Mouse (Mus musculus) liver, embryonic 15.5 days (tissue): ENCODE results near the gene Ccnj. TPM values are rescaled to one million over a fixed set of nuclear protein-coding genes. Genes with fewer than 3 reads are reported as not detected.

Experiments
- ATAC-seq: fragments of 200-750 bp; cut with Nextera tagmentation; 2 replicates; pipeline ENCODE4 v1.8.0; 2017; ENCODE audit warnings: moderate number of reproducible peaks, mild to moderate bottlenecking, moderate library complexity; ENCODE audit not compliant: insufficient read depth
- H3K27ac ChIP-seq: fragments of 300-500 bp; sonication (generic); replicated peaks from 2 replicates; pipeline ENCODE4 v1.5.1; 2015; ENCODE audit warnings: mild to moderate bottlenecking, inconsistent platforms
- H3K27me3 ChIP-seq: fragments of 300-500 bp; sonication (generic); 2 replicates; pipeline ENCODE4 v1.6.1; 2015; ENCODE audit warnings: mild to moderate bottlenecking, inconsistent platforms
- H3K36me3 ChIP-seq: fragments of 300-500 bp; sonication (generic); replicated peaks from 2 replicates; pipeline ENCODE4 v1.6.1; 2015; ENCODE audit warnings: moderate library complexity, mild to moderate bottlenecking, inconsistent platforms
- H3K4me1 ChIP-seq: fragments of 300-500 bp; sonication (generic); replicated peaks from 2 replicates; pipeline ENCODE4 v1.6.1; 2015; ENCODE audit warnings: inconsistent platforms
- H3K4me2 ChIP-seq: fragments of 300-500 bp; sonication (generic); 2 replicates; pipeline ENCODE4 v1.6.1; 2015; ENCODE audit warnings: moderate library complexity, mild to moderate bottlenecking, inconsistent platforms
- H3K4me3 ChIP-seq: fragments of 300-500 bp; sonication (generic); replicated peaks from 2 replicates; pipeline ENCODE4 v1.5.1; 2015; ENCODE audit warnings: mild to moderate bottlenecking, inconsistent platforms
- H3K9ac ChIP-seq: fragments of 300-500 bp; sonication (generic); 2 replicates; pipeline ENCODE4 v1.6.1; 2015; ENCODE audit warnings: moderate library complexity, mild to moderate bottlenecking, inconsistent platforms
- H3K9me3 ChIP-seq: fragments of 300-500 bp; sonication (generic); replicated peaks from 2 replicates; pipeline ENCODE4 v1.6.1; 2016; ENCODE audit warnings: inconsistent platforms
- WGBS: fragments of 180-500 bp; shearing (Covaris S2); methylation state at CpG from one replicate; pipeline ENCODE4 v1.1.7; 2015; ENCODE audit warnings: mixed read lengths; ENCODE audit not compliant: insufficient replicate concordance; 5-methylcytosine and 5-hydroxymethylcytosine counted together
- polyA plus RNA-seq: library from polyadenylated mRNA; unstranded; fragments of >200 nt; fragmentation: Nextera tagmentation; extraction: Ambion mirVana; gene quantifications from 2 replicates; pipeline ENCODE4 v1.2.1, GENCODE M21; 2015

Gene Ccnj
- polyA plus RNA-seq, 1 experiment from 2014 or later, result 3.4 TPM

GRCm38 (mm10) chr19:40818764-40819163 is 12.3 kb upstream of the Ccnj start:
- H3K27ac ChIP-seq, result peak overlapping the region; percentile 84
- H3K4me3 ChIP-seq, result no peak overlapping the region
- peak overlapping the region; percentile 51 for H3K4me2 ChIP-seq

GRCm38 (mm10) chr19:40821306-40821825 is 9.7 kb upstream of the Ccnj start:
- Histone ChIP-seq H3K4me2 (no peak overlapping the region), H3K9me3 (no peaks in the 10 kb centered on the region)

More at GRCm38 (mm10) chr19:40818764-40819163, 12.3 kb upstream of the Ccnj start:
- peak; percentile 44; the same call in 1 of the 2 replicates for ATAC-seq
- Histone ChIP-seq H3K27me3 (peaks cover 5% of the 10 kb centered on the region; the same call in 1 of the 2 replicates), H3K9ac (peak overlapping the region; percentile 10; the same call in 1 of the 2 replicates), H3K9me3 (no peaks in the 10 kb centered on the region), H3K36me3 (no peaks in the 10 kb centered on the region), H3K4me1 (peaks cover 43% of the 10 kb centered on the region)
- 8% methylated on average over 7 of the region's 7 CpGs for WGBS

GRCm38 (mm10) chr19:40825636-40826035 is 5.4 kb upstream of the Ccnj start:
- H3K4me2 ChIP-seq, result no peak overlapping the region
- no peak overlapping the region for H3K9ac ChIP-seq
- H3K4me3 ChIP-seq, result no peak overlapping the region
- WGBS, result 22% methylated on average over 5 of the region's 5 CpGs
- no peak for ATAC-seq
- no peaks in the 10 kb centered on the region for H3K9me3 ChIP-seq
- H3K36me3 ChIP-seq, result no peaks in the 10 kb centered on the region
- H3K4me1 ChIP-seq, result peaks cover 8% of the 10 kb centered on the region
- H3K27me3 ChIP-seq, result peaks cover 34% of the 10 kb centered on the region
- H3K27ac ChIP-seq, result no peak overlapping the region

More at GRCm38 (mm10) chr19:40821306-40821825, 9.7 kb upstream of the Ccnj start:
- Histone ChIP-seq H3K9ac (no peak overlapping the region), H3K27me3 (peaks cover 11% of the 10 kb centered on the region), H3K4me1 (peaks cover 29% of the 10 kb centered on the region), H3K36me3 (no peaks in the 10 kb centered on the region), H3K27ac (no peak overlapping the region), H3K4me3 (no peak overlapping the region)
- no peak for ATAC-seq
- WGBS, result 42% methylated on average over 4 of the region's 4 CpGs

GRCm38 (mm10) chr19:40826735-40827134 is 4.3 kb upstream of the Ccnj start:
- ATAC-seq, result no peak
- H3K4me2 ChIP-seq, result no peak overlapping the region
- no peaks in the 10 kb centered on the region for H3K9me3 ChIP-seq
- H3K4me1 ChIP-seq, result peaks cover 11% of the 10 kb centered on the region
- peaks cover 30% of the 10 kb centered on the region for H3K27me3 ChIP-seq
- H3K4me3 ChIP-seq, result no peak overlapping the region
- H3K36me3 ChIP-seq, result no peaks in the 10 kb centered on the region
- no peak overlapping the region for H3K27ac ChIP-seq
- 61% methylated on average over 7 of the region's 7 CpGs for WGBS
- no peak overlapping the region for H3K9ac ChIP-seq

- H3K27ac ChIP-seq, result no peak overlapping the region
- H3K4me2 ChIP-seq, result peak overlapping the region; percentile 95
- peak overlapping the region; percentile 92 for H3K4me3 ChIP-seq
- H3K9me3 ChIP-seq, result no peaks in the 10 kb centered on the region
- 0 out of 2 replicates have a peak, but pooled peaks cover 5% of the 10 kb centered on the region for H3K36me3 ChIP-seq
- H3K4me1 ChIP-seq, result peaks cover 42% of the 10 kb centered on the region
- no peak for ATAC-seq
- 37% methylated on average over 7 of the region's 7 CpGs for WGBS
- peak overlapping the region; percentile 90 for H3K9ac ChIP-seq
- peaks cover 23% of the 10 kb centered on the region for H3K27me3 ChIP-seq
Observed at GRCm38 (mm10) chr19:40830198-40830597, 881 bp upstream of the Ccnj start.

GRCm38 (mm10) chr19:40831416-40832201 is 530 bp downstream of the Ccnj start:
- Histone ChIP-seq H3K27ac (peak overlapping the region; percentile 79), H3K27me3 (peaks cover 20% of the 10 kb centered on the region), H3K36me3 (peaks cover 6% of the 10 kb centered on the region; the same call in 1 of the 2 replicates), H3K4me2 (peak overlapping the region; percentile 95), H3K4me3 (peak overlapping the region; percentile 92), H3K9ac (peak overlapping the region; percentile 90), H3K4me1 (peaks cover 44% of the 10 kb centered on the region), H3K9me3 (no peaks in the 10 kb centered on the region)
- under 1% methylated on average over 76 of the region's 76 CpGs for WGBS
- ATAC-seq, result peak; percentile 61

GRCm38 (mm10) chr19:40832361-40832760 is 1.3 kb downstream of the Ccnj start:
- Histone ChIP-seq H3K9ac (peak overlapping the region; percentile 90; the same call in 1 of the 2 replicates), H3K4me2 (peak overlapping the region; percentile 95), H3K9me3 (no peaks in the 10 kb centered on the region), H3K4me3 (peak overlapping the region; percentile 92), H3K27me3 (peaks cover 12% of the 10 kb centered on the region; the same call in 1 of the 2 replicates), H3K27ac (peak overlapping the region; percentile 79), H3K4me1 (peaks cover 44% of the 10 kb centered on the region), H3K36me3 (peaks cover 14% of the 10 kb centered on the region)
- ATAC-seq, result no peak
- 6% methylated on average over 5 of the region's 5 CpGs for WGBS

- Histone ChIP-seq H3K9ac (no peak overlapping the region), H3K27me3 (peaks cover 3% of the 10 kb centered on the region; the same call in 1 of the 2 replicates), H3K4me2 (no peak overlapping the region), H3K4me3 (no peak overlapping the region), H3K9me3 (no peaks in the 10 kb centered on the region), H3K4me1 (peaks cover 44% of the 10 kb centered on the region), H3K36me3 (peaks cover 33% of the 10 kb centered on the region), H3K27ac (no peak overlapping the region)
- 85% methylated on average over 6 of the region's 6 CpGs for WGBS
- no peak for ATAC-seq
Observed at GRCm38 (mm10) chr19:40834436-40834835, 3.4 kb downstream of the Ccnj start.

GRCm38 (mm10) chr19:40838205-40838604 is 7.1 kb downstream of the Ccnj start:
- peaks cover 42% of the 10 kb centered on the region for H3K36me3 ChIP-seq
- no peak overlapping the region for H3K27ac ChIP-seq
- ATAC-seq, result no peak
- no peaks in the 10 kb centered on the region for H3K27me3 ChIP-seq
- WGBS, result 67% methylated on average over 7 of the region's 7 CpGs
- no peaks in the 10 kb centered on the region for H3K9me3 ChIP-seq
- H3K4me1 ChIP-seq, result peaks cover 20% of the 10 kb centered on the region
- H3K4me2 ChIP-seq, result no peak overlapping the region
- no peak overlapping the region for H3K9ac ChIP-seq
- H3K4me3 ChIP-seq, result no peak overlapping the region

- no peak for ATAC-seq
- Histone ChIP-seq H3K27me3 (no peaks in the 10 kb centered on the region), H3K9me3 (no peaks in the 10 kb centered on the region), H3K4me1 (0 out of 2 replicates have a peak, but pooled peaks cover under 1% of the 10 kb centered on the region), H3K4me3 (no peak overlapping the region), H3K9ac (no peak overlapping the region), H3K36me3 (peaks cover 51% of the 10 kb centered on the region), H3K27ac (no peak overlapping the region), H3K4me2 (no peak overlapping the region)
- 43% methylated on average over 6 of the region's 6 CpGs for WGBS
Observed at GRCm38 (mm10) chr19:40840303-40840702, 9.2 kb downstream of the Ccnj start.

- ATAC-seq, result no peak
- no peaks in the 10 kb centered on the region for H3K9me3 ChIP-seq
- H3K27ac ChIP-seq, result no peak overlapping the region
- no peaks in the 10 kb centered on the region for H3K4me1 ChIP-seq
- peaks cover 59% of the 10 kb centered on the region for H3K36me3 ChIP-seq
- H3K4me3 ChIP-seq, result no peak overlapping the region
- WGBS, result 74% methylated on average over 6 of the region's 6 CpGs
- H3K27me3 ChIP-seq, result no peaks in the 10 kb centered on the region
- no peak overlapping the region for H3K4me2 ChIP-seq
- H3K9ac ChIP-seq, result no peak overlapping the region
Observed at GRCm38 (mm10) chr19:40841083-40841482, 10.0 kb downstream of the Ccnj start.
